Mouse (Mus musculus) pancreas, adult 10 weeks (tissue): ENCODE measurements around the gene Vmn1r6. TPM values are rescaled to one million over a fixed set of nuclear protein-coding genes. Genes with fewer than 3 reads are reported as not detected.

ENCODE experiments used
- polyA plus RNA-seq: library from polyadenylated mRNA; stranded (reverse); fragments of 350-450 nt; fragmentation: Illumina TruSeq; extraction: RNeasy Lipid Tissue Mini Kit (QIAGEN cat#74804); gene quantifications from one replicate; pipeline ENCODE4 v1.2.3, GENCODE M21; 2015; ENCODE audit warnings: low read depth, low replicate concordance; ENCODE audit not compliant: insufficient read depth

The Vmn1r6 gene
- not detected for polyA plus RNA-seq

DNA sequence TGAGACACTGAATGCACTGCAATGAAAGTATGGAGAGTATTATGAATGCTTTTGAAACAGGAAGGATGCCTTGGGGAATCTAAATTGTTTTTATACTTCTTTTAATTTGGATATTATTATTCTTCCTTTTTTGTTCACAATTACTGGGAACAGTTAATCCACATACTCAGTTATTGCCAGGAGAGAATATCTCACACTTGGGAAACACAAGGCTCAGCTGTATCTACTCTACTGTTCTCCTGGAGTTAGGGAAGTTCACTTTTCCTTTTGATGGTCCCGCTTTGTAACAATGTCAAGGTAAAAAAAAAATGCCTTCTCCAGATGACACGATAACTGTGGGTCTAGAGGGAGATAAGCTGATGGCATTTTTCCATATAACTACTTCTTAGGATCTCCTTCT is at the start of gene Vmn1r6:
Gene Vmn1r6, plus strand, starts transcription at position 301 of the 400 bp plus-strand sequence.

DNA sequence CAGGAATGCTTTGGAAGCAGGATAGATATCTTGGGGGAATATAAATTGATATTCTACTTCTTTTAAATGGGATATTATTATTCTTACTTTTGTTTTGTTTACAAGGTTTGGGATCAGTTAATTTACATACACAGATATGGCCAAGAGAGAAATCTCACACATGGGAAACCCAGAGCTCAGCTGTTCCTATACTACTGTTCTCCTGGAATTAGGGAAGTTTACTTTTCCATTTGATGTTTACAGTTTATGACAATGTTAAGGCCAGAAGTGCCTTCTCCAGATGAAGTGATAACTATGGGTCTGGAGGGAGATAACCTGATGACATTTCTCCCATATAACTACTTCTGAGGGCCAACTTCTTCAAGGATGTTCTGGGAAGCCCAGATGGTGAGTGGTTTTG is 27.1 kb upstream of the Vmn1r6 start, which contains the start of gene Vmn1r5:
Gene Vmn1r5, plus strand, starts transcription at position 301 of the 400 bp plus-strand sequence.

DNA sequence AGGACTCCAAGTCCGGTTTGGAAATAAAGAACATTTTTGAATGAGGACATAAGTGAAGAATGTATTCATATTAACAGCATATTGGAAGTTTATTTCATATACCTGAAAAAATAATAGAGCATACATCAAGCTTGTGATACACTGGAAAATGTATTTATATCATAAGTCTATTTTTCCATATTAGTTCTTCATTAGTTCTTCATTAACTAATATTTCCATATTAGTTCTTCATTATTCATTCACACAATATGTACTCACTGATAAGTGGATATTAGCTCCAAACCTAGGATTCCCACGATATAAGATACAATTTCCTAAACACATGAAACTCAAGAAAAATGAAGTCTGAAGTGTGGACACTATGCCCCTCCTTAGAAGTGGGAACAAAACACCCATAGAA is 28.2 kb downstream of the Vmn1r6 start, which contains the start of gene Vmn1r7:
Gene Vmn1r7, minus strand, starts transcription at position 101 of the 400 bp plus-strand sequence.

DNA sequence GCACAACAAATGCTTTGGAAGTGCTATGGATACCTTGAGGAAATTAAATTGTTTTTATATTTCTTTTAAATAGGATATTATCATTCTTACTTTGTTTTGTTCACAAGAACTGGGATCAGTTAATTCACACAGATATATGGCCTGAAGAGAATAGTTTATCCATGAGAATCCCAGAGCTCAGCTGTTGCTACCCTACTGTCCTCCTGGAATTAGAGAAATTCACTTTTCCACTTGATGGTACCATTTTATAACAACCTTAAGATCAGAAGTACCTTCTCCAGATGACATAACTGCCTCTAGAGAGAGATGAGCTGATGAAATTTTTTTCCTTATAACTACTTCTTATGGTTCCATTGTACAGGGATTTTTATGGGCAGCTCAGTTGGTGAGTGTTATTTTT is 34.9 kb downstream of the Vmn1r6 start, which contains the start of gene Vmn1r8:
Gene Vmn1r8, plus strand, starts transcription at position 301 of the 400 bp plus-strand sequence.

Other genes with a start within 250 kb of the Vmn1r6 start
- gene Kbtbd2, start 199.4 kb upstream of the Vmn1r6 start, polyA plus RNA-seq, result 5.5 TPM
- 30.1 TPM for gene Fkbp9, start 165.2 kb upstream of the Vmn1r6 start, polyA plus RNA-seq
- gene Nt5c3, start 73.3 kb upstream of the Vmn1r6 start, polyA plus RNA-seq, result 17.4 TPM
- gene Vmn1r4, start 73.2 kb upstream of the Vmn1r6 start, polyA plus RNA-seq, result not detected
- gene Vmn1r5, start 27.0 kb upstream of the Vmn1r6 start, polyA plus RNA-seq, result not detected
- not detected for gene Vmn1r7, start 28.1 kb downstream of the Vmn1r6 start, polyA plus RNA-seq
- not detected for gene Vmn1r8, start 35.0 kb downstream of the Vmn1r6 start, polyA plus RNA-seq
- not detected for gene Vmn1r9, start 69.5 kb downstream of the Vmn1r6 start, polyA plus RNA-seq
- gene Vmn1r10, start 112.2 kb downstream of the Vmn1r6 start, polyA plus RNA-seq, result not detected
- gene Vmn1r11, start 136.2 kb downstream of the Vmn1r6 start, polyA plus RNA-seq, result not detected
- not detected for gene Vmn1r12, start 159.7 kb downstream of the Vmn1r6 start, polyA plus RNA-seq
- not detected for gene Vmn1r13, start 206.0 kb downstream of the Vmn1r6 start, polyA plus RNA-seq
- gene Vmn1r14, start 234.4 kb downstream of the Vmn1r6 start, polyA plus RNA-seq, result not detected